Mouse (Mus musculus): Measurements from ENCODE around the gene Tnik.

The Tnik gene

DNA sequence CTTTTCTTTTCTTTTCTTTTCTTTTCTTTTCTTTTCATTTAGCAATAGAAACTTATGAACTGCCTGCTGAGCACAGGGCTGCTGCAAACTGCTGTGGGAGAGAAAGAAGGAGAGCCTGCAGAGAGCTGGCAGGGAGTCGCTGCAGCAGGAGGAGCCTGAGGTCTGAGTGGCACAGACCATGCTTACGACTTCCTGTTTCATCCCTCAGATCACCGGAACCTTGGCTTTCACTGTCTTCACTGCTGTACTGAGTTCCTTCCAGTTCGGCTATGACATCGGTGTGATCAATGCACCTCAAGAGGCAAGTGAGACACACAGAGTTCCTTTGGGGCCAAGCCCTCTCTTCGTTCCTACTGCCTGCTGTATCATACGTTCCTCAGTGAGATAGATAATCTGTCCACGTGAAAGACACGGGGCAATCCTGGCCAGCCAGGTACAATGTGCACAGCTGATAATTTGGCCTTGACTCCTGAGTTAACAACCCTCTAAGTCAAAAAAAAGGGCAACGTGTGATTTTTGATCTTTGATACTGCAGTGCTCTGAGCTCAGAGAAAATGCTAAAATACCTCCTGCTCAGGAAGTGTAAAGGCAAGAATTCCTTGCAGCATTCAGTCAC, 442.6 kb downstream of the Tnik start:
- DNase-seq (ENCODE audit: low read depth, low spot score): peak; percentile 44

DNA sequence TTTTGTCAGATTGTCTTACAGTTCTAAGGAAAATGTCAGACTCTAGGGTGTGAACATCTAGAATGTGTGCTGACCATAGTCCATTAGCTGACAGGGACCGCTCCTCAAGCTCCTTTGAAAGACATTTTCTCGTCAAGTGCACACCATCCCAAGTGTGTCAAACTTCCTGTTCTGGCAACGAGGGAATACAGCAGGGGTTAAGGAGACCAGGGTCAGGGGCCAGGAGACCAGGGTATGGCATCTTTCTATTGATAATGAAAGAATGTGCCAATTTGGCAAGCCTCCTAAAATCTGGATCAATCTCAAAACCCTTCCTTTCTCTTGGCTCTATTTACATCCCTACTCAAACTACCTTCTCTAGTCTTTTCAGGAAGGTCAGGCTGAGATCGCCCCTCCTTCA, 443.7 kb downstream of the Tnik start:
- no peak for DNase-seq (ENCODE audit: low read depth, low spot score)

DNA sequence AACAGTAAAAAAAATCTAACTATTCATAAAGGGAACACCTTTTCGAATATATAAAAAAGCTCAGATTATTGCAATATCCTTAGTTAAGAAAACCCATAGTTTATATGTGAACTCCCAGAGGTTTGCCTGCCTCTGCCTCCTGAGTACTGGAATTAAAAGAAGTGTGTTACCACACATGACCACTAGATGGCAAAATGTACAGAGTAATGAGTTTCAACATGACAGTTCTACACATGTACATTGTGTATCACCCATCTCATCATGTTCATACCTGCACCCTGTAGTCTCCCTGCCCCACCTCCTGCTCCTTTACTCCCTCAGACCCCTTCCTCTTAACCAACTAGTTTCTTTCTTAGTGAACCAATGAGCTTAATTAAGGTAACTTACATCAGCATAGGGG, 446.7 kb downstream of the Tnik start:
- peak; percentile 7 for DNase-seq (ENCODE audit: low read depth, low spot score)

DNA sequence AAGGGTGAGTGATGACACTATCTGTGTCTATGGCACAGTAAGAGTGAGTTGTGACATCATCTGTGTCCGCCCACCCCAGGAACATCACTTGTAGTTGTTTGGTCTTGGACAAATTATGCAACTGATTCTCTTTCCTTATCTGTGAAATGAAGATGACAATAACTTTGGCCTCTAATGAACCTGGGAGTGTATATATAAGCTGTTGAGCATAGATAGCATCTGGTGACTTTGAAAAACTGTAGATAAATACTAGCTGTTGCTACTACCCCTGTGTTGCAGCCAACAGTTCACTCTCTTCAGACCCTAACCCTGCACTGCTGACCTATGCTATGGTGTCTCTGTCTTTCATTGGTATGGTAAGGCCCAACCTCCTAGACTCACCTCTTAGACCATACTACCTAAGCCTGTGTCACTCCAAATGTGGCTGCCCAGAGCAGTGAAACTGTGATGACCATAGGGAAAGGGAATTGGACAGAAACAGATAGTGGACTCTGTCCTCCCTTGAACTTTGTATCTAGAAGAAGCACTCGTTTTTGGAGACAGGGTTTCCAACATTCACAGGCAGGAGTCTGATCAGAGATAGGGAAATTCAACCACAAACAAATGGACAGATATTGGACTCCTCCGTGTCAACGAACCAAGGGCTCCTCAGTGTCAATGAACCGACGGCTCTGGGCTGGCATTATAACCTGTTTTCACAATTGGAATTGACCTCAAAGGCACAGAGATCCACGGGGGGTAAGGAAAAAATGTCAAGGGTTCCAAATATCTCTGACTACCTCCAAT, 451.1 kb downstream of the Tnik start:
- DNase-seq (ENCODE audit: low read depth, low spot score): no peak

DNA sequence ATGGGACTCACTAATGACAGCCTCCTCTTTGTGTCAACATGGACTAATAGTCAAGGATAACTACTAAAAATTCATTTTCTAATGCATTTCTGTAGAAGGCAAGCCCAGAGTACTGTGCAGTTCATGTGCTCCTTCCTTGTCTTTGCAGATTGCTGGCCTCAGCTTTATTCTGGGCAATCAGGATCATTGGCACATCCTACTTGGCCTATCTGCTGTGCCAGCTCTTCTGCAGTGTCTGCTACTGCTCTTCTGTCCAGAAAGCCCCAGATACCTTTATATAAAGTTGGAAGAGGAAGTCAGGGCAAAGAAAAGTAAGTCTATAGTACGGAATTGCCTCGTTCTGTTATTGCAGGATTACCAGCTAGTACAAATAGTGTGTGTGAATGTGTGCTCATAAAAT, 455.5 kb downstream of the Tnik start:
- no peak for DNase-seq (ENCODE audit: low read depth, low spot score)

DNA sequence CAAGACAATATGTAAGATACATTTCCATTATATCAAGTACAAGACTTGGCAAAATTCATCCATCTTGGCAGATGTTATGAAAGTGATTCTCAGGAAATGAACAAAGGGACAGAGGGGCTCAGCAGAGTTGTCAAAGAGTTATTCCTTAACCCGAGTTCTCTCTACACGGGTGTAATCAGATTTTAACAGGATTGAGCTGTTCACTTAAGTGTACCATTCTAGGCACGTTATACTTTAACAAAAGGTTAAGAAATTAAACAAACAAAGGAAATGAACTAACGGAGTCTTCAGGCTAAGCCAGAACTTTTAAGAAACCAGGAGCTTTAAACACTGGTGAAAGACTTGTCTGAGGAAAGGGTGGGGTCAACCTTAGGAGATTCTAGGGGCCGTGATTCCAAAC, 458.2 kb downstream of the Tnik start:
- DNase-seq (ENCODE audit: low read depth, low spot score): no peak

DNA sequence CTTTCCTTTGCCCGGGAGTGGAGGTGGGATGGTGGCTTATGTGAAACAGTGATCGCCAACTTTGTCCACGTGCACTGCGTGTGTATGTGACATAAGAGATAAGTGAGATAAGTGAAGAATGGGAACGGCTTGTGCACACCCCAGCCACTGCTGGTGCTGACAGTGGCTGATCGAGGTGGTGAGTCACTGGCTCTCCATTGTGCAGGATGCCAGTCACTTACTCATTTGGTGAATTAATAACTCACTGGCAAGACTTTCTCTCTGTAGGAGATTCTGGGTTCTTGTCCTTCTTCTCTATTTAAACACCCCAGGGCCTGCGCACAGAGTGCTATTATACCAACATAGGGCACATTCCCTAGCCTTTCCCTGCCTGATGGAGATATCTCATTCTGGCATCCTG, 458.8 kb downstream of the Tnik start:
- DNase-seq (ENCODE audit: low read depth, low spot score): peak; percentile 44

GRCm38 (mm10) chr3:28722531-28722930, 459.5 kb downstream of the Tnik start:
- DNase-seq (ENCODE audit: low read depth, low spot score): no peak

- no peak for DNase-seq (ENCODE audit: low read depth, low spot score)
Measured at GRCm38 (mm10) chr3:28723534-28723933, 460.5 kb downstream of the Tnik start.

DNA sequence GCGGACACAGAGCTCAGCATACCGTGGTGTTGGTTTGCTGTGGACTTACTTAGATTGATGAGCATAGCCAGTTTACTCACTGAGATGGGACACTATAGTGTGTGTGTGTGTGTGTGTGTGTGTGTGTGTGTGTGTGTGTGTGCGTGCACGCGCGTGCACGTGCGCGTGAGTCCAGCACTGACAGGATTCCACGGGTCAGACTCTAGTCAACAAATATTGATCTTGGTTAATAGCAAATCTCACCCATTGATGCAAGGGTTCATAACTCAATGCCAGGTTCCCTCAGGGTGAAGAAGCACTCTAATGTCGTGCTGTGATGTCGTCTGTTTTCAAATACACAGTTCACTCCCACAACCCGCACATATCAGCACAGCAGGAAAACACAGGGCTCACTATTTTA, 462.2 kb downstream of the Tnik start:
- DNase-seq (ENCODE audit: low read depth, low spot score): no peak

Measured in brain, adult 2 months (tissue).